Mouse (Mus musculus): ENCODE data around the gene A030005K14Rik. TPM values are rescaled to one million over a fixed set of nuclear protein-coding genes. Genes with fewer than 3 reads are reported as not detected.

The A030005K14Rik gene
- polyA plus RNA-seq (2012; rRNA removed; ENCODE audit: low replicate concordance), result not detected in 2 replicates

DNA sequence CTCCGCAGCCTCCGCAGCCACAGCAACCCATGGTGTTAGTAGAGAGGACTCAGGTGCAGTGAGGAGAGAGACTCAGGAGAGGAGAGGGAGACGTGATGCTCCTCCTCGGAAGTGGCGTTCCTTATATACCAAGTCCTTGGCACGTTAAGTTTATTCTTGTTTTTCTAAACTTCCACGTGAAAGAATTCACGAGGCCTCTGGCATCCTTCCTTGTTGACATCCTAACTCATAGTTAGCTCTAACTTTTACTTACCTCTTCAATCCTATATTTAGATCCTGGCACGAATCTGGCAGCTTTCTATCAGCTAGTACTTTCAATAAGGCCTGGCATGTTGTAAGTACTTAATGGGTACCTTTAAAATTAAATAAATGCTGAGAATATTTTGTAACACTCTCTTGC is at the start of gene A030005K14Rik:
Gene A030005K14Rik (minus strand): TSS at position 101 of the 400 bp plus-strand sequence.

DNA sequence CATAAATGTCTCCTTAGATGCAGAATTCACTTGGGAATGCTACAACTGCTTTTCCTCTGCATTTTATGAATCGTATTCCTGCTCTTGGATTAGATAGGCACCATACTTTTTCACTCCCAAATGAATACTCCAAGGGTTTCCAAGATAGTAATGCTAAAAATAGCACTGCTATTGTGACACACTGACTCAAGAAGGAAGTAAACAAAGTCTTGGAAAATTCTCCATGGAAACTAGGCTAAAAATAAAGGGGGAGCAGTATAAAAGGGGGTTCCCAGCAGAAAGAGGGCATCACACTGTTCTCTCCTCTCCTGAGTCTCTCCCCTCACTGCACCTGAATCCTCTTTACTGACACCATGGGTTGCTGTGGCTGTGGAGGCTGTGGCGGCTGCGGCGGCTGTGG is 1.5 kb upstream of the A030005K14Rik start, which contains the start of gene Krtap28-13:
Gene Krtap28-13 (plus strand): TSS at position 288 of the 400 bp plus-strand sequence.

DNA sequence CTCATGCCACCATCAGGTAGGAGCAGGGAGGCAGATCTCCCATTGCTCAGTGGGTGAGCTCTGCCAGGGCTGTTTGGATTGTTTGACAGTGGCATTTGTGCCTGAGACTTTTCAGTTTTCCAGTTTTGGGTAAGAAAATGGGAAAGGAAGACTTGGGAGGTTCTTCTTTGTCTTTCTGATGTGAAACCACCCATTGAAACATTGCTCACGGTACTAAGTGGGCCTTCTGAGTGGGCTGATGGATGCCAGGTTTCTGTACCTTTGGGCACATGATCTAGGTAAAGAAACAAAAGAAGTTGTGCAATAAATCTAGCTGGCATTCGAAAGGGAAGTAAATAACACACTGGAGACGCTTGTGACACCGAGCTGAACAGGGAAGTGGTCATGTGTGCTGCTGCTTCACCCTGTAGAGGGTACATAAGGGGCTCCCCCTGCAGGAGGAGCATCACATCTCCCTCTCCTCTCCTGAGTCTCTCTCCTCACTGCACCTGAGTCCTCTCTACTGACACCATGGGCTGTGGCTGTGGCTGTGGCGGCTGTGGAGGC is 14.2 kb downstream of the A030005K14Rik start, which contains the start of gene Gm47969:
Gene Gm47969 (plus strand): TSS at position 51 of the 546 bp plus-strand sequence.

DNA sequence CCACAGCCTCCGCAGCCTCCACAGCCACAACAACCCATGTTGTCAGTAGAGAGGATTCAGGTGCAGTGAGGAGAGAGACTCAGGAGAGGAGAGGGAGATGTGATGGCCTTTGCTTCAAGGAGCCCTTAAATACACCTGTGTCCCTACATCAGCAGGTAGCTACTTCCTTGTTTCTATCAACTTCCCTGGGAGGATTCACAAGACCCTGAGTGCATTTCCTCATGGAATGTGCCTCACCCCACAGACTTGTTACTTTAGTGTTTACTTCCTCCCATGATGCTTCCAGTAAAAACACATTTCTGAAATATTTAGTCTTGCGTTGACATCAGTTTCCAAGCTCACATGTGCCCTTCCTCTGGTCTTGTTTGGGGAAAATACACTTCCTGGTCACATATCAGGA is 16.8 kb downstream of the A030005K14Rik start, which contains the start of gene Krtap28-10:
Gene Krtap28-10 (minus strand): TSS at position 101 of the 400 bp plus-strand sequence.

DNA sequence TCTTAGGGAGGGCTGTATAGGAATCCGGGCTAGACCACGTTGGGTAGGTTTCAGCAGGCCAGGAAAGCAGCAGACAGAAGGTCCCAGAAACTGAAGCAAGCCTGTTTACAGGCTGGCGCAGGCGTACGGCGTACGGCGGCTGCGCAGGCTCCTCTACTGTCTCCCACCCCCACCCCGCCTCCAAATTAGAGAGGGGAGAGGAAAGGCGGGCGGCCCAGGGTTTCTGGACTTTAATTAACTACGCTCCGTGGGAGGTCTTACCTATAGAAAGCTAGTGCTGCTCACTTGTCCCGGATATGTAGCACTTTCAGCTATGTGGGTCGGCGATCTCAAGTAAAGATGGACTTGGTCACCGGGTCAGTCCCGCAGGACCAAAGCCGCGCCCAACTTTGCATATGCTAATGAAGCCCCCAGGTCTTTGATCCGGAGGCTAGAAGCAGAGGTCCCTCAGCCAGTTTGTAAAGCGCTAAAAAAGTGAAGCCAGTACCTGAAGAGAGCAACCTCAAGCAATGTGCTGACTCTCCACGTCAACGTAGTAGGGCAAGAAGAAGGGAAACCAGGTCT is 21.0 kb downstream of the A030005K14Rik start, which contains the start of gene Slc19a3:
Gene Slc19a3 (minus strand): TSS at position 340 of the 564 bp plus-strand sequence.

Other genes with a start within 250 kb of the A030005K14Rik start
- 29.5 and 31.7 TPM in 2 replicates for gene Agfg1, start 219.9 kb downstream of the A030005K14Rik start, polyA plus RNA-seq (2012; rRNA removed; ENCODE audit: low replicate concordance)
- gene A030005L19Rik, start 146.1 kb downstream of the A030005K14Rik start, polyA plus RNA-seq (2012; rRNA removed; ENCODE audit: low replicate concordance), result 0.91 and 1.2 TPM in 2 replicates
- gene A030014E15Rik, start 134.5 kb downstream of the A030005K14Rik start, polyA plus RNA-seq (2012; rRNA removed; ENCODE audit: low replicate concordance), result not detected in 2 replicates
- gene Gm6217, start 128.0 kb downstream of the A030005K14Rik start, polyA plus RNA-seq (2012; rRNA removed; ENCODE audit: low replicate concordance), result not detected in 2 replicates
- not detected in 2 replicates for gene A030003K21Rik, start 116.0 kb downstream of the A030005K14Rik start, polyA plus RNA-seq (2012; rRNA removed; ENCODE audit: low replicate concordance)
- not detected in 2 replicates for gene Gm7544, start 103.4 kb downstream of the A030005K14Rik start, polyA plus RNA-seq (2012; rRNA removed; ENCODE audit: low replicate concordance)
- gene Gm47955, start 99.1 kb downstream of the A030005K14Rik start, polyA plus RNA-seq (2012; rRNA removed; ENCODE audit: low replicate concordance), result not detected in 2 replicates
- gene Gm47959, start 58.8 kb downstream of the A030005K14Rik start, polyA plus RNA-seq (2012; rRNA removed; ENCODE audit: low replicate concordance), result not detected in 2 replicates
- 1.8 and 7.3 TPM in 2 replicates for gene Slc19a3, start 20.9 kb downstream of the A030005K14Rik start, polyA plus RNA-seq (2012; rRNA removed; ENCODE audit: low replicate concordance)
- gene Krtap28-10, start 16.9 kb downstream of the A030005K14Rik start, polyA plus RNA-seq (2012; rRNA removed; ENCODE audit: low replicate concordance), result not detected in 2 replicates
- gene Gm47969, start 14.4 kb downstream of the A030005K14Rik start, polyA plus RNA-seq (2012; rRNA removed; ENCODE audit: low replicate concordance), result not detected in 2 replicates
- gene Krtap28-13, start 1.6 kb upstream of the A030005K14Rik start, polyA plus RNA-seq (2012; rRNA removed; ENCODE audit: low replicate concordance), result not detected in 2 replicates
- 6.2 and 23.2 TPM in 2 replicates for gene Ccl20, start 57.4 kb upstream of the A030005K14Rik start, polyA plus RNA-seq (2012; rRNA removed; ENCODE audit: low replicate concordance)
- gene Daw1, start 100.4 kb upstream of the A030005K14Rik start, polyA plus RNA-seq (2012; rRNA removed; ENCODE audit: low replicate concordance), result not detected in 2 replicates